Mouse (Mus musculus) embryonic stem cell, embryonic (primary cell): ENCODE measurements around the gene Cdkal1.

ENCODE experiments used
- CTCF ChIA-PET, 4 experiments: fragments of 300-600 bp in 2 of 4; fragments of 350-600 bp in 2 of 4; sonication (Branson Sonifier 250); formaldehyde crosslinking; loops; one replicate each; lab custom pipeline; 2022; ENCODE audit warnings: inconsistent platforms in 2 of 4; lab: Charles Lee
- POLR2A ChIA-PET, 4 experiments: fragments of 300-600 bp in 2 of 4; fragments of 350-600 bp in 2 of 4; sonication (Branson Sonifier 250); formaldehyde crosslinking; loops; one replicate each; lab custom pipeline; 2022; ENCODE audit warnings: antibody characterized with exemption in 4 of 4, inconsistent platforms in 1 of 4; lab: Charles Lee

Cdkal1 gene

GRCm38 (mm10) chr13:29398456-29398855, 457.0 kb downstream of the Cdkal1 start:
- ChIA-PET CTCF (no interaction called here), POLR2A (interaction anchor here in 1 of 4 experiments (0.6 kb wide), 1 partner anchor 83 kb away, joined by 3 read pairs; no protein-coding TSS in a partner anchor)

DNA sequence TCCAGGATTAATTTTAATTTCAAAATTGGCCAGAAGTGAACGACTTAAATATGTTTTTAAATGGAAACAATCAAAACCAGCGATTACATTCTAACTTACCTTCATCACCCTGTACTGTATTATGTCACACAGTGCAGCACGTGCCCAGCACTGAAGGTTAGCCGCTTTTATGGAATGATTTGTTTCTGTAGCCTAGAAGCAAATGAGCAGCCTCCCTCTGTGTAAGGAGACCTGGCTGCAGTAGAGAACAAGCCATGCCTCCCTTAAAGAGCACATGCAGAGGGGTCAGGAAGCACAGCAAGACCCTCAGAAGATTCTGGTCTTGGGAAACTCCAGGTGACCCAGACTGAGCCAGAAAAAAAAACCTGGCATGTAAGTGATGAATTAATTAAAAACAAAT, 459.8 kb downstream of the Cdkal1 start:
- ChIA-PET CTCF (no interaction called here), POLR2A (interaction anchor here in 2 of 4 experiments (0.5 to 1.9 kb wide), 2 partner anchors 12 to 35 kb away, joined by 3 to 4 read pairs; no protein-coding TSS in a partner anchor)

GRCm38 (mm10) chr13:29390025-29390424, 465.4 kb downstream of the Cdkal1 start:
- POLR2A ChIA-PET: interaction anchor here in 1 of 4 experiments (0.6 kb wide), 1 partner anchor 376 kb away, joined by 3 read pairs; no protein-coding TSS in a partner anchor
- CTCF ChIA-PET: interaction anchor here in 1 of 4 experiments (0.6 kb wide), 1 partner anchor 317 kb away, joined by 4 read pairs; no protein-coding TSS in a partner anchor

GRCm38 (mm10) chr13:29388918-29389317, 466.6 kb downstream of the Cdkal1 start:
- POLR2A ChIA-PET: no interaction called here
- CTCF ChIA-PET: no interaction called here

GRCm38 (mm10) chr13:29377572-29377971, 477.9 kb downstream of the Cdkal1 start:
- ChIA-PET POLR2A (no interaction called here), CTCF (no interaction called here)

GRCm38 (mm10) chr13:29371916-29372315, 483.6 kb downstream of the Cdkal1 start:
- ChIA-PET CTCF (interaction anchor here in 2 of 4 experiments (0.6 kb wide), 2 partner anchors 373 to 414 kb away, joined by 4 read pairs; no protein-coding TSS in a partner anchor), POLR2A (no interaction called here)

GRCm38 (mm10) chr13:29371466-29371771, 484.1 kb downstream of the Cdkal1 start:
- ChIA-PET CTCF (interaction anchor here in 1 of 4 experiments (0.7 kb wide), 1 partner anchor 333 kb away, joined by 3 read pairs; no protein-coding TSS in a partner anchor), POLR2A (no interaction called here)

GRCm38 (mm10) chr13:29370731-29371465, 484.6 kb downstream of the Cdkal1 start:
- CTCF ChIA-PET: interaction anchor here in 1 of 4 experiments (0.7 kb wide), 1 partner anchor 334 kb away, joined by 3 read pairs; no protein-coding TSS in a partner anchor

GRCm38 (mm10) chr13:29368806-29369205, 486.7 kb downstream of the Cdkal1 start:
- POLR2A ChIA-PET: interaction anchor here (0.6 to 1.8 kb wide), 7 partner anchors 12 to 178 kb away, joined by 3 to 5 read pairs (median 3); no protein-coding TSS in a partner anchor

More at GRCm38 (mm10) chr13:29370731-29371465, 484.6 kb downstream of the Cdkal1 start:
- POLR2A ChIA-PET: interaction anchor here in 1 of 4 experiments (0.7 kb wide), 2 partner anchors 284 to 448 kb away, joined by 3 read pairs; no protein-coding TSS in a partner anchor

DNA sequence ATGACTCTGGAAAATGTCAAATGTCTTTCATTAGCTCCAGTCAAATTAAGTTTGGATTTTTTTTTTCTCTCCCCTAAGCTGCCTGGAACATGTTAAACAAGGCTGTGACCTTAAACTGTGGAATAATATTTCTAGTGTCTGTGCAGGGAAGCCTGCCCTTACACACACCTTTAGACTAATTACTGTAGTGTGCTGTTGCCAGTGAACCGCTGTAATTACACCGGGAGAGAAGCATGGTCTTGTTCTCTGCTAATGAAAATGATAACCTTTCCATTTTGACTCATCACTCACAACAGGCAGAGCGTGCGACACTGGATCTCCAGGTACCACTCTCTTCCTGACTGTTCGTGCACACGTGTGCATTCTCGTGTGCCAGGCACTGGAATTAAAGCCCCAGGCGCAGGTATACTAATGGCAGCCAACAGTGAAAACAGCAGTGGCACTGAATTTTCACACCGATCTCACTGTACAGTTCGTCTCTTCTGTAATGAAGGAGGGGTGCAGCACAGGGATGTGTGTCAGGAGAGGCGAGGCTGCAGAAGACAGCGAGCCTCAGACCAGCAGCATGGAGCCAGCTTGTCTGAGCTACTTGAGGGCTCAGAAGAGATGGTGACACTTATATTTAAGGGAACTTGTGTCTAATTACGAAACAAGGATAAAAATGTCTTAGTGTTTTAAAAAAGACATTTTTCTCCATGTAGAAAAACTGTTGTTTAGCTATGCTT, 490.4 kb downstream of the Cdkal1 start:
- ChIA-PET POLR2A (no interaction called here), CTCF (no interaction called here)

More at GRCm38 (mm10) chr13:29368806-29369205, 486.7 kb downstream of the Cdkal1 start:
- CTCF ChIA-PET: interaction anchor here in 1 of 4 experiments (1.0 kb wide), 1 partner anchor 202 kb away, joined by 3 read pairs; no protein-coding TSS in a partner anchor

GRCm38 (mm10) chr13:29364009-29364408, 491.5 kb downstream of the Cdkal1 start:
- ChIA-PET CTCF (no interaction called here), POLR2A (interaction anchor here in 1 of 4 experiments (0.6 kb wide), 1 partner anchor 9 kb away, joined by 8 read pairs; no protein-coding TSS in a partner anchor)

DNA sequence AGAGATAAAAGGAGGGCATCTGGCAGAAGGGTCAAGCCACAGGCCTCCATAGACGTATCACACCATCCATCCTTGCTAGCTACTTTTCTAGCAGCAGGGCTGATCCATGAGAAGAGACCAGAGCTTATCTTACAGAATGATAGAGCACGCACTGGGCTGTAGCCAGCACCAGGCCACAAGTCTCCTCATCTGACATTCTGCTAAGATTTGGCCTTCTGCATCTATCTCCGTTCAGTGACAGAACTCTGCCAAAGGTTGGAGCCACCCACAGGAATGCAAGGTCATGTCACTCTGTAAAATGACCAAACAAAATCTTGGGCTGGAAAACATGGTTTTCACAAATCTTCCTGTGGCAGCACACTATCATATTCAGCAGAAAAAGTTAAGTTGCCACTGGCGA, 493.6 kb downstream of the Cdkal1 start:
- ChIA-PET CTCF (interaction anchor here in 1 of 4 experiments (0.5 kb wide), 1 partner anchor 463 kb away, joined by 4 read pairs; no protein-coding TSS in a partner anchor), POLR2A (no interaction called here)

GRCm38 (mm10) chr13:29360899-29361298, 494.6 kb downstream of the Cdkal1 start:
- ChIA-PET POLR2A (interaction anchor here in 1 of 4 experiments (0.6 kb wide), 1 partner anchor 34 kb away, joined by 3 read pairs; no protein-coding TSS in a partner anchor), CTCF (no interaction called here)

GRCm38 (mm10) chr13:29359341-29359740, 496.1 kb downstream of the Cdkal1 start:
- ChIA-PET CTCF (no interaction called here), POLR2A (no interaction called here)

GRCm38 (mm10) chr13:29357483-29357882, 498.0 kb downstream of the Cdkal1 start:
- ChIA-PET CTCF (interaction anchor here in 1 of 4 experiments (0.6 kb wide), 1 partner anchor 412 kb away, joined by 4 read pairs; no protein-coding TSS in a partner anchor), POLR2A (interaction anchor here in 1 of 4 experiments (1.4 kb wide), 1 partner anchor 11 kb away, joined by 4 read pairs; no protein-coding TSS in a partner anchor)

- CTCF ChIA-PET: no interaction called here
- POLR2A ChIA-PET: no interaction called here
Observed at GRCm38 (mm10) chr13:29356158-29356485, 499.4 kb downstream of the Cdkal1 start.

DNA sequence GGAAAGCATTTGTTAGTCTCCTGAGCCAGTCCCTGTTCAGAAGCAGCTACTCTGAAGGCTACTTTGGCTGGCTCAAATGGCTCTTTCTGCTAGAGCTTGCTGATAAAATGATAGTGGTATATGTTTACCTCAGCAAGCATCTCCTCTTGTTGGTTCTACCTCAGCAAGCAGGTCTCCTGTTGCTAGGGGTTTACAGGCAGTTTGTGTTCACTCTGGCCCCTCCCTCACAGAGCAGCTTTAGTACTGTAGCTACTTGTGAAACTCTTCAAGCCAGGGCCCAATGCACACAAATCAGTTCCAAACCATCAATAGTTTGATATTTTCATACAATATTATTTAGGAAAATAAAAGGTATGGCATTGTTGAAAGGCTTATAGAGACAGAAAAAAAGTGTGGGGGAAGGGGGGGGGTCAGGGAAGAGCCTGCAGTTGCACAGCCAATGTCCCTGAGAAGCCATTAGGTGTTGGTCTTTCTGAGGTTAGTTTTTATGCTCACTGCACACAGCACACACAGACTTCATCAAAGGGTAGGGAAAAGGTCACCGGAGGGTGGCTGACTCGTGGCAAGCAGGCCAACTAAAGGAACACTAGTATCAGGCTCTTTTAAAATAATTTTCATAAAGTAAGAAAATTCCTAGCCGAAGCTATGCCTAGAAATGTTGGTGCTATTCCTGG, 499.9 kb downstream of the Cdkal1 start:
- POLR2A ChIA-PET: interaction anchor here in 2 of 4 experiments (0.7 to 0.9 kb wide), 2 partner anchors 9 to 11 kb away, joined by 5 to 8 read pairs; no protein-coding TSS in a partner anchor

GRCm38 (mm10) chr13:29354943-29355342, 500.5 kb downstream of the Cdkal1 start:
- POLR2A ChIA-PET: interaction anchor here in 2 of 4 experiments (0.7 to 0.9 kb wide), 2 partner anchors 9 to 12 kb away, joined by 5 to 8 read pairs; no protein-coding TSS in a partner anchor
- CTCF ChIA-PET: interaction anchor here in 1 of 4 experiments (0.6 kb wide), 2 partner anchors 260 to 326 kb away, joined by 3 read pairs; no protein-coding TSS in a partner anchor

More for the DNA sequence above, 499.9 kb downstream of the Cdkal1 start:
- CTCF ChIA-PET: interaction anchor here in 1 of 4 experiments (0.6 kb wide), 1 partner anchor 325 kb away, joined by 3 read pairs; no protein-coding TSS in a partner anchor
